Mouse (Mus musculus): ENCODE results near the gene Gpr182.

Gene Gpr182

DNA sequence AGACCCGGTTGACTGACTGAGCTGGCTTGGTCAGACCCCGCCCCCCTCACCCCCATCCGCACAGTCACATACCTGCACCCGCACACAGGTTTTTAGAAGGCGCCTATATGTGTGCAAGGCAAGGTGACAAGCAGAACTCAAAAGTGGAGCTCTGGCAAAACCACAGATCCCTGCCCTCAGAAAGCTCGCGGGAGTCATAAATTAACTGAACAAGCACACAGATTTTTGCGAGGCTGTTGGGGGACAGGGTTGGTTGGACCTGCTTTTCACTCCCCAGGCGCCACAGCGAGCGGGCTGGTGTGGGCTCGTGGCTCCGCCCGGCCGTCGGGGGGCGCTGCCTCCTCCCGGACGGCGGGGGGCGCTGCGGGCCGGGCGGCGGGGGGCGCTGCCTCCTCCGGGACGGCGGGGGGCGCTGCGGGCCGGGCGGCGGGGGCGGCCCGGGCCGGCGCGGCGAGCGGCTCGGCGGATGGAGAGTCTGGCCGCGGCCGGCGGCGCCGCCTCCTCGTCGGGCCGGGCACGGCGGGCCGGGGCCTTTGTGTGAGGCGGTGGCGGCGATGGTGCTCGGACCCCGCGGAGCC is 12.4 kb downstream of the Gpr182 start, which contains the start of gene Zbtb39:
TSS of gene Zbtb39 (plus strand) at position 456 of the 578 bp plus-strand sequence.
- in situ Hi-C loops (cut with MboI, MseI): no loop called here

DNA sequence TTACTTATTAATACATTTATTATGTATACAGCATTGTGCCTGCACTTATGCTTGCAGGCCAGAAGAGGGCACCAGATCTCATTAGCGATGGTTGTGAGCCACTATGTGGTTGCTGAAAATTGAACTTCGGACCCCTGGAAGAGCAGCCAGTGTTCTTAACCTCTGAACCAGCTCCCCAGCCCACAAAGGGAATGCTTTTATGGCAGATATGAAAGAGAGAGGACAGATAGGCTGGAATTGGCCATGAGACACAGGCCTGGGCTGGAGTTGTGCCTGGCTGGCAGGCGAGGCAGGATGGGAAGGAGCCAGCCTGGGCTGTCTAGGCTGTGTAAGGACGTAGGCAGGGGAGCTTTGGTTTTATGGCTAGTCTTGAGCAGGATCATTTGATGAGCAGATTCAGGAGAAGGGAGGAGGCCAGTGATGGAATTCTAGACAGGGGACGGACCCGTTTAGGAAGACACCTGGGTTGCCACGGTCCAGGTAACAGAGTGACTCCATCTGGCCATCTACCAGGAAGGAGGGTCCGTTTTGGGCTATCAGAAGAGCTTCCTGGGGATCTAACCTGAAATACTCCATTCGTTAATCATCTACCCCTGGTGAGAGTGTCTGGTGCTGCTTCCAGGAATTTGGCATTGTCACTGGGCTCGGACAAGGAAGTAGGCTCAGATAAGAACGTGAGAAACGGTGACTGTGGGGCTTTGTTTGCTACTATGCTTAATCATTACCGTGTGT is 13.2 kb downstream of the Gpr182 start:
- in situ Hi-C loops (cut with MboI, MseI): no loop called here

DNA sequence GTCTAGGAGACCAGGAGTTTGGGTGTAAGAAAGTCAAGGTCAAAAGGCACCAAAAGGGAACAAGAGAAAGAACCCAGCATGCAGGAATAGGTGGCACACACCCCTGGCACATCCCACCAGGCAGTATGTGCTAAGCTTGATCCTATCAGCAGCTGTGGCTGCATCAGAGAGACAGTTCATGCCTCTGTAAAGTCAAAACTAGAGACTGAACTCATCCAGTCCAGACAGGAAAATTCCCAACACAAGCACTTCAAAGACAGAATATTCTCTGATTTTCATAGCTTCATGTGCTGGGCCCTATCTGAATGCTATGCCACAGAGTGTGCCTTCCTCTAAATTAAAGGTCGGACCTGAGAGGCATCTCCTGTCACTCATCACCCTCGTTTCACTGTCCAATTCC is 14.0 kb downstream of the Gpr182 start:
- in situ Hi-C loops (cut with MboI, MseI): no loop called here

DNA sequence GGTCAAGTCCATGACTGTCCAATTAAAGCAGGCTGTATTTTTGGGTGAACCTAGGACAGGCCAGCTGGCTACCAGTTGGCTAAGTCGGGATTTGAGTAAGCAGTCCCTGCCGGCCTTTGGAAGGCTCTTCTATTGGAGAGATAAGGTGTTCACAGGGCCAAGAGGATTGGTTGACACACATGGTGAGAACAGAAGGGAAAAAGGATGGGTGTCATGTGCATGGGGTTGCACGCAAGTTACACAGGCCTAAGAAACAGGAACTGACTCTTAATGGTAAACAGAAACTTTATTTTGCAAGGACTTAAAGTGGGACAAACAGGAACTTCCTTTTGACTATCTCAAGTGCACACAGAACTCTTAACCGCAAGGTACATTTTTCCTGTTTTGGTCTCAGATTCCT is 14.6 kb downstream of the Gpr182 start:
- in situ Hi-C loops (cut with MboI, MseI): no loop called here

DNA sequence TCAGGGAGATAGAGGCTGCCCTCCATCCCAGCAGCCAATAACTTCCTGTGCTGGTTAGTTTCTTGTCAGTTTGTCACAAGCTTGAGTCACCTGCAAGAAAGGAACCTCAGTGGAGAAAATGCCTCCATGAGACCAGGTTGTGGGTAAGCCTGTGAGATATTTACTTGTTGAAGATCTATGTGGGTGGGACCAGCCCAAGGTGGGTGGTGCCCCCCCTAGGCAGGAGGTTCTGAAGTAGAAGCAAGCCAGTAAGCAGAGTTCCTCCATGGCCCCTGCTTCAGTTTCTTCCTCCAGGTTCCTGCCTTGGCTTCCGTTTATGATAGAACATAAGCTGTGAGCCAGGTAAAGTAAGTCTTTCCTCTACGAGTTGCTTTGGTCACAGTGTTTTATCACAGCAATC is 15.3 kb downstream of the Gpr182 start:
- in situ Hi-C loops (cut with MboI, MseI): no loop called here

DNA sequence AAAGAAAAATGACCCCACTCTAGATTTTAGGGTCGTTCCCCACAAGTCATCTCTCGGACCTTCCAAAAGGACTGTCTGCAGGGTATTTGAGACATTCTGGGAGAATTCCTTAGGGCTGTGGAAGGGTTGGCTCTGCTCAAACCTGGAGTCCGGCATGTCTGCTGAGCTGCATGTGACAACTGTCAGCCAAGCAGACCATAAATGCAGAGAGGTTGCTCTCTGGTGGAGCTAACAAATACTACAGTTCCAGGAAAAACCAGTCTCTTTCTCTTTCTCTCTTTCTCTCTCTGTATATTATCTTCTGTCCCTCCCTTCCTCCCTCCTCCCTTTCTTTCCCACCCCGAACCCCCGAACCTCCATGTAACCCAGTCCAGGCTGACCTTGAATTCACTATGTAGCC is 17.1 kb downstream of the Gpr182 start:
- in situ Hi-C loops (cut with MboI, MseI): loop anchor here (5.0 kb wide), 1 partner anchor 102 kb away; no protein-coding TSS in a partner anchor

DNA sequence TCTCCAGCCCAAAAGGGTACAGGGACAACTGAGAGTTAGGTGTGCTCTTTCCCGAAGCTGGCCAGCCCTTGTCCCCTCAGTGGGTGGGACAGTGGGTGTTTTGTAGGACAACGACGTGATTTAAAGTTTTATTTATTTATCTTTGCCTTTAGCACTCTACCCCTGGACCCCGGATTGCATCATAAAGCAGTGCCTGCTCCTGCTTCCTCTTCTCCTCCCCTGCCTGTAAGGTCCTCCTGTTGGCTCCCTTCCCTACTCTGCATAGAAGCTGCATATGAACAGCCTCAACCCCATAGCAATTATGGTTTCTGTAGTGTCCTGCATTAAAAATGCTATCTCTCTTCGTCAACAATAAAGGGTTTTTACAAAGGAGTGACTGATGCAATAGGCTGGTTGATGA is 20.1 kb downstream of the Gpr182 start:
- in situ Hi-C loops (cut with MboI, MseI): loop anchor here (5.0 kb wide), 1 partner anchor 99 kb away; no protein-coding TSS in a partner anchor

DNA sequence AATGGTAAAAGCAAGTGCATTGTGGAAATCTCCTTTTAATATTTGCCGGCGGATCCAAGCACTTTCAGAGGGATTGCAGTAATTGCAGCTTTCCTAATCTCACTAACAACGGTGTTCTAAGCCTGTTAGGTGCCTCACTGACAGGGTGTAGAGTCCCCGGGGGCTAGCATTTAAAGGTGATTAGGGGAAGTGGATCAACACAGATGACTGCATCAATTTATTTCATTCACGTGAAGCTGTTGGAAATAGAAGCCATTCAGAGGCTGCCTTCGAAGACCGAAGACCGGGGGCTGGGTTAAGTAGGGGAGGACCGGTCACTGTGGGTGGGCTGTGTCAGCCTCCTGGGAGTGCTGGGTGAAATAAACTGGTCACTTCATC is 20.6 kb downstream of the Gpr182 start:
- in situ Hi-C loops (cut with MboI, MseI): loop anchor here (5.0 kb wide), 1 partner anchor 99 kb away; no protein-coding TSS in a partner anchor

DNA sequence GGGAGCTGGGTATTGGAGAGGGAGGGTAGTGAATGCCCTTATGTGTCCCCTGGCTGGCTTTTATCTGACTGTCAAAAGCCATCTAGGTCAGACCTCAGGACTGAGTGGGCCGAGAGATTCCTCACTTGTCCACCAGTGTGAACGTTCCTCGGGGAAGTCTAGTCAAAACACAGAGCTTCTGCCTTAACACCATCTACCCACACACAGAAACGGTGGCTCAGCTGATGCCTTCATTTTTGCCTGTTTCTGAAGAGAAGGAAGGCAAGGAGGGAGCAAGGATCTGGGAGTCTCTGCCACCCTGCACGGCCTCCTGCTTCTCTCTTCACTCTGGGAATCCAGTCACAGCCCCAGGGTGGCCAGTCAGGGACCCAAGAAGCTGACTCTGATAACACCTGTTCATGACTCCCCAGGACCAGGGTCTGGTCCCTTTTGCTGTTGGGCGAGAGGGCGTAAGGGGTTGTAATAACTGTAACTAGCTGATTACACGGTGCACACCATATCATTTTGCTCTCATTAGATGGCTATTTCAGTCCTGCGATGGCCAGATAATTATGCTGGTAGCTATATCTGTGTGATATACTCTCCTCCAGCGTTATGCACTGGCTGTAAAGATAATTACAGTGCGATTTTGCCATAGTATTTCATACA is 21.1 kb downstream of the Gpr182 start:
- in situ Hi-C loops (cut with MboI, MseI): loop anchor here (5.0 kb wide), 1 partner anchor 98 kb away; no protein-coding TSS in a partner anchor

DNA sequence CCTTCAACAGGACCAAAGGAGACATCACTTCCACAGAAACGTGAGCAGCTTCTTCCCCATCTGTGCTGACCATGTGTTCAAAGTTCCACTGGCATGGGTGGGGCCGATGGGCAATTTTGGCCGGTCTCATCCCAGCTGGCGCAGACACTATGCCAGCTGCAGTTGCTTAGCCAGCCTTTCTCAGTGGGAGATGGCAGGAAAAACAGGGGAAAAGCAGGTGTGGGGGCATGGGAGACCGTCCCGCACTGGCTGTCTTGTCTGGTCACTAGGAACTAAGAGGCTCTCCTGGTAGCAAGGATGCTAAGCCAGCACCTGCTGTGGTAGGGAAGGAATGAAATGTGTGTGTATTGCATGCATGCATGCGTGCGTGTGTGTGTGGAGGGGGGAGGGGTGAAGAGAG is 23.1 kb downstream of the Gpr182 start:
- in situ Hi-C loops (cut with MboI, MseI): no loop called here

DNA sequence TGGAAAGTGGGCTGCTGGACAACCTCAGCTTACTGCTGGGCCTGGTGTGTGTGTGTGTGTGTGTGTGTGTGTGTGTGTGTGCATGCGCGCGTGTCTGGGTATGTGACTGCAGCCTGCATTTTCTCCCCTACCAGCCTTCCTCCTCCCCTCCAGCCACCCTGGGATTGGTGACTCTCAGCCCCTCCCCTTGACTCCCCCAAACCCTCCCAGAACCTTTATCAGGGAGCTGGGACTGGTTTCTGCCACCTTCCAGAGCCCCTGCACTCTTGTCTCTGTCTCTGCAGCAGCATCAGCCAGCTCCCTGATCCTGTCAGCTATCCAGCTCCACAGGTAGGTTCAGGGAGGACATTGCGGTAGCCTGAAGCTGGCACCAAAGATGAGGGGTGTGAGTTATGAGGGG is 26.4 kb downstream of the Gpr182 start:
- in situ Hi-C loops (cut with MboI, MseI): no loop called here

DNA sequence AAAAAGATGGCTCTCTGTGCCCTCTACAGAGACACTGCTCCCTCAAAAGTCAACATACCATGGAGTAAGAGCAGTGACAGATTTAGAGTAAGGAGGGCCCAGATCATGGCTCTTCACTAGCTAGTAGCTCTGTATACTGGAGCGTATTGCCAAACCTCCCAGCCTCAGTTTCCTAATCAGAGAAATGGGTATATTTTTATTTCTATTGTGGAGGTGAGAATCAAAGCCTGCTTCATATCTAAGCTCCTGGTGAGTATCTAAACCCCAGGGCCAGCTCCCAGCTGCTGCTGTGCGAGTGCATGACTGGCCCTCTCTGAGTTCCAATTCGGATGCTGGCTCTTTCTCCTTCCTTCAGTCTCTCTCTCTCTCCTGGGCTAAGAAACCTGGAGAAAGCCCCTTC is 27.4 kb downstream of the Gpr182 start, which contains the start of gene Tac2:
TSS of gene Tac2 (plus strand) at position 301 of the 400 bp plus-strand sequence.
- in situ Hi-C loops (cut with MboI, MseI): no loop called here

DNA sequence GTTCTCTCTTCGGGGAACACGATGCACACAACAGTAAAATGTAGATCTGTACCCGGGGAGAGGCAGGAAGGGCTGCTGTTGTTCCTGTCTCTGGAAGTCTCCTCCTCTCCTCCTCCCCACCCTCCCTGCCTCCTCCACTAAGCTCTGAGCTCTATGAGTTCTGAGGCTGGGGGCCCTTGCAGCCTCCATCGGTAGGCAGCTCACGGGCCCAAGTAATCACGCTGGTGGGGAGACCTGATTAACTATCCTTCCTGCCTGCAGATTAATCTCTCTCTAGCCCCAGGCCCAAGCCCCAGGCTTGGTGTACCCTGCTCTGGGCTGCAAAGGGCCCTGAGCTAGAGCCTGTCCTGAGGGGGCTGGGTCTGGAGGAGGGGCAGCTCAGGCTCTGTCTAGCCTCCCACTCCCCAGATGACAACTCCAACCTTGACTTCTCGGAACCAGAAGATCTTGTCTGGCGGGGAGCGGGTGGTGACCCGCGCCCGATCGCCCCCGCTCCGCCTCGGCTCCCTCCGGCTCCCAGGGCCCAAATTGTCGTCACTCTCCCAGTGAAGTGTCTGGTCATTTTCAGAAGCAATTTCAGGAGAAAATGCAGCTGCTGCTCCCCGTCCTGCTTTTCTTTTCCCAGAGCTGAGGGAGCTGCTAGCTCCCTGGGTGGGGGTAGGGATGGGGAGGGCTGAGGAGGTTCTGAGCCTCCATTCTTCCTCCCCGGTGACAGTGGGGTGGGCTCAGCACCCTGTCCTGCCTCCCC is 29.7 kb downstream of the Gpr182 start:
- in situ Hi-C loops (cut with MboI, MseI): no loop called here

DNA sequence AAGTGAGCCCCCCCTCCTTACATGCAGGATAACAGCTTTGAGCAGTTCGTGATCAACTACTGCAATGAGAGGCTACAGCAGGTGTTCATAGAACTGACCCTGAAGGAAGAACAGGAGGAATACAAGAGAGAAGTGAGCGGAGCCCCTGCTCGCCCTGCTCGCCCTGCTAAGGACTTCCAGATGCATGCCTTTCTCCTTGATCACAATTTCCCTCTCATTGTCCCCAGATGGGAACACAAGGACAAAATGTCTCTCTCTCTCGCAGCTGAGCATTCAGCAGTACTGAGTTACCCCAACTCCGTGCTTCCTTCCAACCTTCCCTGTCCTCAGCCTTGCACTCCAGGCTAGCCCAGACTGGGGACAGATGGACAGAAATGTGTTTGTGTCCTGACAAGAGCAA is 38.8 kb downstream of the Gpr182 start:
- in situ Hi-C loops (cut with MboI, MseI): no loop called here

DNA sequence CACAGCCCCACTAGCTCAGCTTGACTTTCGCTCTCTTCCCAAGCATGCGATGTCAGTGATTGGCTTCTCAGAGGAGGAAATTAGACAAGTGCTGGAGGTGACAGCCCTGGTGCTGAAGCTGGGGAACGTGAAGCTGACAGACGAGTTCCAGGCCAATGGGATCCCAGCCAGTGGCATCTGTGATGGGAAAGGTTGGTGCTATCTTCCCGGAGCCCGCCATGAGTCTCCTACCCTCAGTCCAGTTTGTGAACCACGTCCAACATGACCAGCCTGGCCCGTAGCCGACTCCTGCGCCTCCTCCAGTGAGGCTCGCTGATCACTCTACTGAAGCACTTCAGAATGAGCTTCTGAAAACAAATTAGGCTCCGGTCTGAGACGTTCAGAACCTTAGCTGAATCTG is 41.2 kb downstream of the Gpr182 start:
- in situ Hi-C loops (cut with MboI, MseI): no loop called here

DNA sequence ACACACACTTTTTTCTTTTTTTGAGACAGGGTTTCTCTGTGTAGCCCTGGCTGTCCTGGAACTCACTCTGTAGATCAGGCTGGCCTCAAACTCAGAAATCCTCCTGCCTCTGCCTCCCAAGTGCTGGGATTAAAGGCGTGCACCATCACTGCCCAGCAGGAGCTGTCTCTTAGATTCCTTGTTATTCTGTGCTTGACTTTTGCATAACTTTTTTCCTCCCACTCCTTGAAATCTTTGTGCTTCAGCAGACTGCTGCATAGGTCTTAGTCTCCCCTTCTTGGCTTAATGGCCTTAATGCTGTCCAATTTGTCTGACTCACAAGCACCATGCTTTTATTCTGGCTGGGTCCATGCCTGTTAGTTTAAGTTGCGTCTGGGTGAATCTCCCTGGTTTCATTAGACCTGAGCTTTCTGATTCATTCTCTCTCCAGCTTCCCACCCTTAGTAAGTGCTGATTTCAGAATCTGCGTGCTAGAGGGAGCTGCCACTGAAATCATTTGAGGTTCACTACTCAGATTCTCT is 42.6 kb downstream of the Gpr182 start:
- in situ Hi-C loops (cut with MboI, MseI): no loop called here

DNA sequence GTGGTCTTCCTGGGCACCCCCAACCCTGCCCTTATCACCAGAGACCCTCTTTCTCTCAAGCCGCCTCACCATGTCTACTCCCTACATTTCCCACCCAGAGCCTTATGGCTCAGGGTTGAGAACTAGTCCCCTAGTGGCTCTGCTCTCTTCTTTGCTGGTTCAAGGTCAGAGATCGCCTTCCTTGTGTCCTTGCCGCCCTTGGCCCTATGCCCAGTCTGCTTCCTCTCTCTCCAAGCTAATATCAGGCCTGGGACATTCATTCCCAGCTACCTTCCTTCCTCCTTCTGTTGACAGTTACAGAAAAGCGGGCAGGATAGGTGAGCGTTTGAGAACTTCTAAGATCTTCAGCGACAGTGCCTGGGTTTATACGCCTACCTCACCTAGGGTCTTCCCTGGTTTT is 43.8 kb downstream of the Gpr182 start:
- in situ Hi-C loops (cut with MboI, MseI): no loop called here

DNA sequence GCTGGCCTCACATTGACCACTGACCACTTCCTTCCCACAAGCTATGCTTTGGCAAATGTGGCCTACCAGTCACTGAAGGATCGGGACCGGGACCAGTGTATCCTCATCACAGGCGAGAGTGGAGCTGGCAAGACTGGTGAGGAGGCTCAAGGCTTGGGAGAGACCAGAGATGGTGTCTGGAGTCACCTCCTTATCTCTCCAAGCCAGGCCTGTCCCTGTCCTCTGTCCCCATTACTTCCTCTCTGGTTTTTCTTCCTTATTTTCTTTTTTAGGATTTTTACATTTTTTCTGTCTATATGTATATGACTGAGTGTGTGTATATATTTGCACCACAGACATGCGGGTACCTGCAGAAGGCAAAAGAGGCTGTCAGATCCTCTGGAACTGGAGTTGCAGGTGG is 45.7 kb downstream of the Gpr182 start:
- in situ Hi-C loops (cut with MboI, MseI): no loop called here

DNA sequence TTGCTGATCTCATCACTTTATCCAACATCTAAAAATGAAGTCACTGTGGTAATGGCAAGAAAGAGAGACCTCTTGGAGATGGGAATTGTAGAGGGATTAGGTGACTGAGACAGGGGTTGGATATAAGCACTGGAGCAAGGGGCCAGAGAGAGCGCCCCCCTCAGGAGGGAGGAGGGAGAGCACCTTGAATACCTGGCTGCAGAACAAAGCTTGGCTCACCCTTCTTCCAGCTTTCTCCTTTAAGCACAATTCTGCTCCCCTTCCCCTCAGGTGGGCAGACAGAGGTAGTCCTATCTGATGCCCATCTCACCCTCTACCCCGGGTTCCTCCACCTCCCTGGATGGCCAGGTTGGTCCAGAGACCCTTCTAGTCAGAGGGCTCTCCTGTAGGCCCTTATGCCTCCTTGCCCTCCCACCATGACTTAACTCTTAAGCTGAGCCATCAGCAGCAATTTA is 46.7 kb downstream of the Gpr182 start, which contains the start of gene Myo1a:
TSS of gene Myo1a (plus strand) at position 405 of the 455 bp plus-strand sequence.
- in situ Hi-C loops (cut with MboI, MseI): no loop called here

DNA sequence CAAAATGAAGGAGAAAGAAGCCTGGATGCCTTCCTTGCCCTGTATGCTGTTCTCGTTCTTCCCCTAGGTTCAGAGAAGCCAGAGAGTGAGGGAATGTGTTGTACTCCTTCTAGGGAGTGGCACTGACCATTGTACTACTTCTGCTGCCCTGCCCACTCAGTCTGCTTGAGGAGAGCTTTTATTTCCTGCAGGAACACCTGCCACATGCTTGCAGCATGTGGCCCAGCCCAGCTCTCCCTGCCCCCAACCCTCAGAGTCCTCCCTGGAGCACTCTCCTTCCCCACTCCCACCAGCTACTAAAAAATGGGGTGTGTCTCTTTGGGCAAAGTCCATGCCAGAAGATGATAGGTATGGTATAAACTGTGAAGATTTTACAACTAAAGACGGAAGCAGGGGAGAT is 47.2 kb downstream of the Gpr182 start:
- in situ Hi-C loops (cut with MboI, MseI): no loop called here

DNA sequence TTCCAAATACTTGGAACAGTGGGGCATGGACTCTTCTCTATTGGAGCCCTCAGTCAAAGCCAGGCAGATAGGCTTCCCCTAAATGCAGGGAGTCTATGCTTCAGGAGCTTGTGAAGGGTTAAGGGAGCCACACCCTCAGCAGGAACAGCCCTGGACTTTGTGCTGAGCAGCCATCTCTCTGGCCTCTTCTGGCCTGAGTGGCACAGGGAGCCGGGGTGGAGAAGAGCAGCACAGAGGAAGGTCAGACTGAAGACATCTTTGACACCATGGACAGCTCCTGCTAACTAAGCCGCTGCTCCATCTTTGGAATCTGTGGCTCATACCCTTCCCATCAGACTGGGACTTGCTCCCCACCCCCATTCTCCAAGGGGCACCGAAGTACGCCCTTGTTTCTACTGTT is 48.2 kb downstream of the Gpr182 start:
- in situ Hi-C loops (cut with MboI, MseI): no loop called here

DNA sequence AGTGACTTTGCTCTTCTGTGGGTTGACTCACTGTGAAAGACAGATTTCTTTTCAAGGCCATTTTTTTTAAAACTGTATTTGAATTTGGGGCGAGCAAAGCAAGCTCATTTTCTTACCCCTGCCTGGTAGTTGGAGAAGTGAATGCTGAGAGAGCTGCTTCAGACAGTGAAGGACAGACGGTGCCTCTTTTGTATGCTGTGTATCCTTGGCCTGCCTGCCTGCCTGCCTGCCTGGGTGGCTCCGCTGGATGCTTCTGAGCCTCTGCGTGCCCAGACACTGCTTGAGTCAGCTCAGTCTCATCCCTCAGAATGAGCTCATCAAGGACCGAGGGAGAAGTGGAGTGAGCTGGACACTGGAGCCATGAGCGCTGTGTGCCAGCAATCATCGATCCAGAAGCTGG is 52.6 kb downstream of the Gpr182 start:
- in situ Hi-C loops (cut with MboI, MseI): no loop called here

Data from regulatory T cell (primary cell).